Comparison of ENCODE assay signal across 8 mouse cellular contexts in genomic region chr6:49263081-49263846, GRCm38 (mm10). TPM values are rescaled to one million over a fixed set of nuclear protein-coding genes. Genes with fewer than 3 reads are reported as not detected.
DNase-seq lines count a peak whose midpoint lies in the region; ATAC-seq and TF ChIP-seq lines count a peak whose summit lies in the region.

No protein-coding gene starts in this region.

- H3K9me3 ChIP-seq in ES-Bruce4 (replicated peaks; ENCODE audit: control insufficient read depth, insufficient read depth, low read length, poor library complexity, severe bottlenecking): no peaks in the 10 kb centered on the region
- H3K9me3 ChIP-seq in hindbrain, embryonic 10.5 days: no peaks in the 10 kb centered on the region

- ATAC-seq in erythroid progenitor cell, adult 5-6 weeks (replicated peaks; ENCODE audit: low FRiP score, poor library complexity, severe bottlenecking): peak; percentile 68

- no peak for TF ChIP-seq CTCF in ES-Bruce4 (IDR thresholded peaks at IDR 0.05; ENCODE audit: low read depth, low read length)

- no peak for TF ChIP-seq POLR2A in ES-Bruce4 (IDR thresholded peaks at IDR 0.05; ENCODE audit: insufficient read depth, low read length)

- under 1% methylated on average over 71 of the region's 71 CpGs for WGBS in hindbrain, embryonic 10.5 days
- 2% methylated on average over 51 of the region's 71 CpGs for WGBS in macrophage (ENCODE audit: missing documents)

- H3K4me3 ChIP-seq in ES-Bruce4 (ENCODE audit: low read depth, low read length): peak overlapping the region; percentile 95
- peak overlapping the region; percentile 100 for H3K4me3 ChIP-seq in hindbrain, embryonic 10.5 days
- H3K4me3 ChIP-seq in macrophage (ENCODE audit: inconsistent target): peak overlapping the region; percentile 77

- peaks cover 51% of the 10 kb centered on the region for H3K79me2 ChIP-seq in macrophage (ENCODE audit: inconsistent target)

- H3K27ac ChIP-seq in ES-Bruce4 (ENCODE audit: insufficient read depth, low read length): peak overlapping the region; percentile 78
- H3K27ac ChIP-seq in hindbrain, embryonic 10.5 days: peak overlapping the region; percentile 97
- H3K27ac ChIP-seq in macrophage: peak overlapping the region; percentile 48

- intact Hi-C loops in left cerebral cortex, postnatal 10 days (cut with DNase I): no loop called here

- H3K9ac ChIP-seq in ES-Bruce4 (ENCODE audit: low read depth, poor library complexity, severe bottlenecking): peak overlapping the region; percentile 98

- no peak for TF ChIP-seq EP300 in ES-Bruce4 (IDR thresholded peaks at IDR 0.05; ENCODE audit: insufficient read depth, low read depth, low read length)

- no peaks in the 10 kb centered on the region for H3K4me1 ChIP-seq in ES-Bruce4 (ENCODE audit: control insufficient read depth, insufficient read depth, low read length)
- H3K4me1 ChIP-seq in hindbrain, embryonic 10.5 days (replicated peaks): peaks cover 23% of the 10 kb centered on the region

- peaks cover 11% of the 10 kb centered on the region for H3K36me3 ChIP-seq in ES-Bruce4 (ENCODE audit: control insufficient read depth, insufficient read depth, low read length, poor library complexity, severe bottlenecking)
- H3K36me3 ChIP-seq in hindbrain, embryonic 10.5 days: peaks cover 9% of the 10 kb centered on the region; the same call in 1 of the 2 replicates
- H3K36me3 ChIP-seq in macrophage (ENCODE audit: inconsistent target): no peaks in the 10 kb centered on the region

- H3K27me3 ChIP-seq in ES-Bruce4 (ENCODE audit: control insufficient read depth, insufficient read depth, low read length, poor library complexity, severe bottlenecking): no peaks in the 10 kb centered on the region
- no peaks in the 10 kb centered on the region for H3K27me3 ChIP-seq in hindbrain, embryonic 10.5 days (ENCODE audit: insufficient read depth, poor library complexity, severe bottlenecking)

- DNase-seq in adrenal gland, postnatal 25 days: peak; percentile 47
- peak; percentile 70 for DNase-seq in hindbrain, embryonic 10.5 days (ENCODE audit: low spot score)
- peak; percentile 12 to 68 for DNase-seq in left cerebral cortex, postnatal 10 days (ENCODE audit: extremely low spot score in 1 of 2, low spot score in 2 of 2)
- peak; percentile 13 for DNase-seq in retina, adult 2 months (ENCODE audit: low read depth, low spot score)
- DNase-seq in urinary bladder, postnatal 14 days (ENCODE audit: low spot score): peak; percentile 41

RNA-seq across cellular contexts. Expression of gene Tra2a, which starts 0.6 kb away (rescaled TPM):
- 312 and 328 TPM in 2 replicates for polyA plus RNA-seq in ES-Bruce4 (2011; ENCODE audit: insufficient read depth, insufficient read length, low read depth, missing spikeins)
- total RNA-seq in adrenal gland, postnatal 25 days (2021): 69.3 and 95.8 TPM in 2 replicates
- total RNA-seq in erythroid progenitor cell, adult 5-6 weeks (2015; ENCODE audit: low replicate concordance): 176 and 196 TPM in 2 replicates
- total RNA-seq in erythroid progenitor cell, adult 5-6 weeks (2017; ENCODE audit: low replicate concordance): 116 and 133 TPM in 2 replicates
- 122 and 128 TPM in 2 replicates for polyA plus RNA-seq in hindbrain, embryonic 10.5 days (2016; fragmentation: Nextera tagmentation; extraction: Ambion mirVana)
- total RNA-seq in left cerebral cortex, postnatal 10 days (2021): 10 to 100 TPM; 66.7 to 68.8 TPM
- total RNA-seq in macrophage (2018; cell fraction: chromatin; rRNA removed): 100 to 1,000 TPM; 226 to 536 (median 306) TPM
- 10 to 100 TPM; 27.4 to 80.5 (median 43.0) TPM for total RNA-seq in macrophage (2018; cell fraction: cytosol; rRNA removed)
- 100 to 1,000 TPM; 175 to 729 (median 290) TPM for total RNA-seq in macrophage (2018; cell fraction: nucleus; rRNA removed)
- 54.9 to 74.0 TPM (median 70.4 TPM) in 3 replicates for polyA plus RNA-seq in macrophage (2018)

RNA-seq across cellular contexts. Expression of gene Igf2bp3, which starts 48.5 kb away (rescaled TPM):
- polyA plus RNA-seq in ES-Bruce4 (2011; ENCODE audit: insufficient read depth, insufficient read length, low read depth, missing spikeins) (78.2 and 85.8 TPM in 2 replicates), macrophage (2018) (1.4 to 4.0 TPM (median 3.2 TPM) in 3 replicates)
- 1.0 and 1.2 TPM in 2 replicates for total RNA-seq in adrenal gland, postnatal 25 days (2021)
- total RNA-seq in erythroid progenitor cell, adult 5-6 weeks (2015; ENCODE audit: low replicate concordance): not detected in 2 replicates
- total RNA-seq in erythroid progenitor cell, adult 5-6 weeks (2017; ENCODE audit: low replicate concordance): not detected in 2 replicates
- 127 and 143 TPM in 2 replicates for polyA plus RNA-seq in hindbrain, embryonic 10.5 days (2016; fragmentation: Nextera tagmentation; extraction: Ambion mirVana)
- 1 to 10 TPM; 1.2 TPM for total RNA-seq in left cerebral cortex, postnatal 10 days (2021)
- 10 to 100 TPM in 14 of 26 experiments, 1 to 10 TPM in 12; 4.0 to 47.6 (median 10.5) TPM for total RNA-seq in macrophage (2018; cell fraction: chromatin; rRNA removed)
- total RNA-seq in macrophage (2018; cell fraction: cytosol; rRNA removed): 1 to 10 TPM; 1.7 to 4.1 (median 2.9) TPM
- 10 to 100 TPM in 2 of 26 experiments, 1 to 10 TPM in 24; 1.8 to 18.5 (median 3.6) TPM for total RNA-seq in macrophage (2018; cell fraction: nucleus; rRNA removed)

RNA-seq across cellular contexts. Expression of gene Ccdc126, which starts 55.8 kb away (rescaled TPM):
- polyA plus RNA-seq in ES-Bruce4 (2011; ENCODE audit: insufficient read depth, insufficient read length, low read depth, missing spikeins) (4.0 and 4.2 TPM in 2 replicates), macrophage (2018) (6.8 to 8.5 TPM (median 7.7 TPM) in 3 replicates)
- total RNA-seq in adrenal gland, postnatal 25 days (2021): 15.2 and 18.9 TPM in 2 replicates
- 5.0 and 6.1 TPM in 2 replicates for total RNA-seq in erythroid progenitor cell, adult 5-6 weeks (2015; ENCODE audit: low replicate concordance)
- total RNA-seq in erythroid progenitor cell, adult 5-6 weeks (2017; ENCODE audit: low replicate concordance): 1.4 and 2.4 TPM in 2 replicates
- polyA plus RNA-seq in hindbrain, embryonic 10.5 days (2016; fragmentation: Nextera tagmentation; extraction: Ambion mirVana): 4.7 and 6.6 TPM in 2 replicates
- total RNA-seq in left cerebral cortex, postnatal 10 days (2021): 1 to 10 TPM; 6.8 to 7.1 TPM
- 1 to 10 TPM in 16 of 26 experiments, under 1 TPM in 9, not detected in 1; 0.50 to 3.6 (median 1.1) TPM for total RNA-seq in macrophage (2018; cell fraction: chromatin; rRNA removed)
- 1 to 10 TPM; 1.9 to 7.7 (median 5.9) TPM for total RNA-seq in macrophage (2018; cell fraction: cytosol; rRNA removed)
- total RNA-seq in macrophage (2018; cell fraction: nucleus; rRNA removed): 10 to 100 TPM in 1 of 26 experiments, 1 to 10 TPM in 24, under 1 TPM in 1; 0.72 to 12.0 (median 4.1) TPM

Comparison
In these comparisons a context has a peak if more than half of its experiments do, and no peak if none do; other contexts are left out.
1. Peak in every context shown above with its lines: DNase-seq, ATAC-seq, H3K4me3 ChIP-seq and H3K27ac ChIP-seq.
2. DNase-seq: peak in every context shown above with its lines; median percentile 70 in hindbrain, embryonic 10.5 days; 47 in adrenal gland, postnatal 25 days; 41 in urinary bladder, postnatal 14 days; 40 in left cerebral cortex, postnatal 10 days; 13 in retina, adult 2 months.